Mouse (Mus musculus) embryonic fibroblast, embryonic 13.5 days (primary cell): Measurements from ENCODE around the gene Sipa1.

Source experiments
- CTCF ChIP-seq: IDR thresholded peaks from 2 replicates; pipeline ENCODE4 v1.5.1; 2011; ENCODE audit warnings: mild to moderate bottlenecking, control low read depth, low read length, moderate library complexity, borderline replicate concordance; ENCODE audit not compliant: insufficient read depth
- POLR2A ChIP-seq: IDR thresholded peaks from 2 replicates; pipeline ENCODE4 v1.6.1; 2011; ENCODE audit warnings: low read depth, mild to moderate bottlenecking, control low read depth, low read length, moderate library complexity

GRCm38 (mm10) chr19:5605126-5605525, 58.4 kb downstream of the Sipa1 start:
- no peak for TF ChIP-seq CTCF
- TF ChIP-seq POLR2A = no peak
